Mouse (Mus musculus) liver, embryonic 14.5 days (tissue): Measurements from ENCODE around the gene Trio.

Experiments used
- CTCF ChIP-seq: IDR thresholded peaks from 2 replicates; pipeline ENCODE4 v1.5.1; 2016; ENCODE audit warnings: antibody characterized with exemption, low read depth, control low read depth
- EP300 ChIP-seq: IDR thresholded peaks from 2 replicates; pipeline ENCODE4 v1.6.1; 2016; ENCODE audit warnings: antibody characterized with exemption, low read depth

- TF ChIP-seq CTCF (no peak), EP300 (no peak)
These were observed 285.6 kb downstream of the Trio start for GRCm38 (mm10) chr15:27740080-27740479.
